ENCODE assay signal across 16 mouse cellular contexts in the genomic region with DNA sequence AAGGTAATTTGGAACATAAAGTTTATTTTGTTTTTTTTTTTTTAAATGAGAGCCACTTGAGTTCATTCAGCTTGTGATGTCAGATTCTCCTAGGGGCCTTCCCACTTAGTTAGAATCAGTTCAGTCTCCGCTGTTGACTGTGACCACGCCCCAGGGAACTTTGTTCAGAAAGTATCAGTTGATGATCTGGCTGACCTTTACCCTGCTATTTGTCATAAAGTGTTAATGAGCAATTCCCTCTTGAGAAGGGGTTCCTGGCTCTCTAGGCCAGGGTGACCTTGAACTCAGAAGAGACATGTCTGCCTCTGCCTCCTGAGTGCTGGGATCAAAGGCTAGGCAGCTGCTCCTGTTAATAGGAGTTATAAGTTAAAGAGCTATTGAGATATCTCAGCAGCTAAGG.
"Had no signal": no experiment of that assay in that cellular context is flagged by ENCODE, and none has a peak within 500 bp of the region (broad histone marks: within the 10 kb centered on the region; RNA-seq: fewer than 3 reads in every experiment).

No protein-coding gene starts in this region.

- H3K4me2 ChIP-seq: liver, embryonic 12.5 days; lung, embryonic 15.5 days; midbrain, embryonic 12.5 days; neural tube, embryonic 13.5 days; stomach, embryonic 15.5 days had no signal

- H3K4me1 ChIP-seq: limb, embryonic 10.5 days; liver, embryonic 12.5 days; lung, embryonic 15.5 days; midbrain, embryonic 12.5 days; neural tube, embryonic 13.5 days; stomach, embryonic 15.5 days had no signal

- H3K27ac ChIP-seq: kidney, postnatal 0 days; layer of hippocampus, adult 2 months; limb, embryonic 10.5 days; liver, embryonic 12.5 days; lung, embryonic 15.5 days; macrophage; midbrain, embryonic 12.5 days; neural tube, embryonic 13.5 days; stomach, embryonic 15.5 days had no signal

- H3K27me3 ChIP-seq: liver, embryonic 12.5 days; lung, embryonic 15.5 days; midbrain, embryonic 12.5 days; neural tube, embryonic 13.5 days; stomach, embryonic 15.5 days had no signal

- H3K4me3 ChIP-seq: layer of hippocampus, adult 2 months; limb, embryonic 10.5 days; liver, embryonic 12.5 days; lung, embryonic 15.5 days; midbrain, embryonic 12.5 days; neural tube, embryonic 13.5 days; stomach, embryonic 15.5 days had no signal

- DNase-seq: kidney, adult 18-20 months; lung, postnatal 14 days; retina, postnatal 1 day; right cerebral cortex, postnatal 4 days; thymus, adult 2 months; thymus, postnatal 25 days had no signal

- H3K9ac ChIP-seq: liver, embryonic 12.5 days; lung, embryonic 15.5 days; midbrain, embryonic 12.5 days; neural tube, embryonic 13.5 days; stomach, embryonic 15.5 days had no signal

- H3K9me3 ChIP-seq: limb, embryonic 10.5 days; liver, embryonic 12.5 days; lung, embryonic 15.5 days; midbrain, embryonic 12.5 days; neural tube, embryonic 13.5 days; stomach, embryonic 15.5 days had no signal

- ATAC-seq: liver, embryonic 12.5 days; midbrain, embryonic 16.5 days had no signal
